In genomic region chr2:103462746-103463145, GRCm38 (mm10) we compare ENCODE assay signal across 20 mouse cellular contexts. TPM values are rescaled to one million over a fixed set of nuclear protein-coding genes. Genes with fewer than 3 reads are reported as not detected.
"Had no signal": no experiment of that assay in that cellular context is flagged by ENCODE, and none has a peak within 500 bp of the region (broad histone marks: within the 10 kb centered on the region; RNA-seq: fewer than 3 reads in every experiment).

No protein-coding gene starts in this region.

- H3K4me3 ChIP-seq: midbrain, embryonic 10.5 days; midbrain, embryonic 12.5 days; myocyte; neural tube, embryonic 13.5 days; neural tube, embryonic 15.5 days had no signal

- H3K27ac ChIP-seq: midbrain, embryonic 10.5 days had no signal

- H3K4me1 ChIP-seq: midbrain, embryonic 10.5 days; midbrain, embryonic 12.5 days had no signal

- H3K27me3 ChIP-seq: midbrain, embryonic 12.5 days; neural tube, embryonic 13.5 days; neural tube, embryonic 15.5 days had no signal

- H3K9me3 ChIP-seq: midbrain, embryonic 10.5 days; midbrain, embryonic 12.5 days; neural tube, embryonic 13.5 days; neural tube, embryonic 15.5 days had no signal

- ATAC-seq: midbrain, embryonic 16.5 days had no signal

- H3K4me2 ChIP-seq: lung, embryonic 14.5 days; midbrain, embryonic 12.5 days; neural tube, embryonic 13.5 days; neural tube, embryonic 15.5 days had no signal

- DNase-seq: lung, embryonic 14.5 days; lung, postnatal 10 days; lung, postnatal 4 days; midbrain, embryonic 14.5 days; retina, postnatal 1 day; right cerebral cortex, adult 18-20 months; right cerebral cortex, postnatal 25 days; right cerebral cortex, postnatal 4 days; spleen, adult 18-20 months; thymus, adult 18-20 months; thymus, postnatal 14 days; thymus, postnatal 36 days had no signal

- H3K9ac ChIP-seq: lung, embryonic 14.5 days; midbrain, embryonic 12.5 days; neural tube, embryonic 13.5 days; neural tube, embryonic 15.5 days had no signal

RNA-seq across cellular contexts. Expression of gene Elf5, which starts 51.3 kb away (rescaled TPM):
- polyA plus RNA-seq: midbrain, embryonic 10.5 days; midbrain, embryonic 14.5 days; midbrain, embryonic 16.5 days; myocyte; neural tube, embryonic 11.5 days; neural tube, embryonic 13.5 days; neural tube, embryonic 15.5 days; small intestine, adult 2 months had no signal
